Mouse (Mus musculus): ENCODE measurements around the gene Rps13. TPM values are rescaled to one million over a fixed set of nuclear protein-coding genes. Genes with fewer than 3 reads are reported as not detected.

The Rps13 gene
- polyA plus RNA-seq (2012) = 2,082 and 2,388 TPM in 2 replicates

GRCm38 (mm10) chr7:116333713-116334668 lies at the start of gene Rps13:
Gene Rps13 (minus strand): TSS chr7:116334195.

DNA sequence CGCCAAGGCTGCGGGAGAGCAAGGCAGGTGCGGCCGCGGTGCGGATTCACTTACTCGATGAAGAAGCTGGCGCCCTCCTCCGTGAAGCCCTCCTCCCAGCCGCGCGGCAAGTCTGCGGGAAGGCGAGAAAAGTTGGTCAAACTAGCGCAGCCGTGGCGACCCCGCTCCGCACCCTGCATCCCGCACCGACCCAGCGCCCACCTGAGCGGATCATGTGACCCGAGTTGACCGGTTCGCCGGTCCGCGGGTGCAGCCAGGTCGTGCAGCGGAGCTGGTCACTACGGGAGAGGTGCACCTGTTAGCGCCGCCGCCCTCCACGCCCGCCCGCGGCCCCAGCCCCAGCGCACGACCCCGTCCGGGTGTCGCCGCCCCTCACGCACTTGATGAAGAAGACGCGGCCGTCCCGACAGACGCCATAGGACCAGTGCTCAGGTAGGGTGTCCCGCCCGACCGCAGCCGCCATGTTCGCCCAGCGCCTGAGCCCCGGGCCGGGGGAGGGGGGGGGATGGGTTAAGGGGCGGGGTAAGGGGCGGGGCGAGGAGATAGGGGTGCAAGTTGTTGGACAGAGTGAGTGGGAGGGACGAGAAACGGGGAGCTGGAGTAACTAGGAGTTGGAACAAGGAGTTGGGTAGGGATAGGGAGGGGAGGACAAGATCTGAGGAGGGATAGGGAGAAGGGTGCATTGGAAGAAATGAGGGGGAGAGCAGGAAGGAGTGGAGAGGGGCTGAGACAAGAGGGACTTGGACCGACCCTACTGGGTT lies 25.9 kb downstream of the Rps13 start, which contains the start of gene Plekha7:
Plekha7 (minus strand) TSS at position 506 of the 761 bp plus-strand sequence.

Other genes with a start within 250 kb of the Rps13 start
- 0.19 TPM in 1 of 2 replicates, not detected in the other for gene Gm4353, start 249.6 kb downstream of the Rps13 start, polyA plus RNA-seq (2012)
- gene Plekha7, start 25.8 kb downstream of the Rps13 start, polyA plus RNA-seq (2012) = 1.9 and 2.6 TPM in 2 replicates
- 0.31 and 0.51 TPM in 2 replicates for gene Pik3c2a, start 109.3 kb upstream of the Rps13 start, polyA plus RNA-seq (2012)
- 9.1 and 11.2 TPM in 2 replicates for gene Nucb2, start 170.2 kb upstream of the Rps13 start, polyA plus RNA-seq (2012)